Mouse (Mus musculus) brain, embryonic 14.5 days (tissue): Measurements from ENCODE around the gene Eps15l1.

Experiments used
- CTCF ChIP-seq: fragments of 200-500 bp; IDR thresholded peaks from 2 replicates; pipeline ENCODE4 v1.5.1; 2012; ENCODE audit warnings: inconsistent platforms, mild to moderate bottlenecking, moderate library complexity, borderline replicate concordance; ENCODE audit not compliant: insufficient read depth, insufficient read length; ENCODE audit errors: extremely low read depth
- POLR2A ChIP-seq: fragments of 200-500 bp; IDR thresholded peaks from 2 replicates; pipeline ENCODE4 v1.6.1; 2012; ENCODE audit warnings: mild to moderate bottlenecking, inconsistent platforms, borderline replicate concordance; ENCODE audit not compliant: poor library complexity, insufficient read depth, insufficient read length, severe bottlenecking; ENCODE audit errors: extremely low read depth

GRCm38 (mm10) chr8:72445071-72445470 lies 23.8 kb upstream of the Eps15l1 start:
- TF ChIP-seq CTCF (no peak), POLR2A (no peak)
